Mouse (Mus musculus): ENCODE results near the gene Gm10647.

Gm10647 gene

DNA sequence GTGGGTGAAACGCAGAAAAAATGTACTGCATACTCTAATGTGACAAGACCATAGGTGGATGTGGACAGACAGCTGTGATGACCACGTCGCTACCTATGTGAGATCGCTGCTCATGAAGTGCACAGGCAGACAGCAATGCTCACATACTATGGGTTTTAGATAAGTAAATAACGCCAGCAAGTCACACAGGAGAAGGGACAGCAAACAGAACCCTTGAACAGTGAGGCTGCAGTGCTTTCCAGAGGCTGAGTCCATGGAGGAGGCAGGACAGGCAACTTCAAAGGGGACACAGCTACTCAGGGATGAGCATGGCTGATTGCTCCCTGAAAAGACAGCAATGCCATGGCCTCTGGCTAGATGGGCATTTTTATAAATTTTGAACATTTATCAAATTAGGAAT, 50.0 kb downstream of the Gm10647 start:
- no peak for DNase-seq (ENCODE audit: low read depth, low spot score)

All from brain, embryonic 18.5 days (tissue).